Mouse (Mus musculus): ENCODE measurements around the gene Iqgap2.

- no peak for TF ChIP-seq POLR2A (IDR thresholded peaks at IDR 0.05; ENCODE audit: low read depth, low read length)
- TF ChIP-seq CTCF (IDR thresholded peaks at IDR 0.05; ENCODE audit: extremely low read depth, insufficient read length, insufficient replicate concordance, low read depth, low read length), result no peak
Measured at GRCm38 (mm10) chr13:95663834-95664233, 227.9 kb downstream of the Iqgap2 start.
